ENCODE assay signal across 8 mouse cellular contexts in the genomic region with DNA sequence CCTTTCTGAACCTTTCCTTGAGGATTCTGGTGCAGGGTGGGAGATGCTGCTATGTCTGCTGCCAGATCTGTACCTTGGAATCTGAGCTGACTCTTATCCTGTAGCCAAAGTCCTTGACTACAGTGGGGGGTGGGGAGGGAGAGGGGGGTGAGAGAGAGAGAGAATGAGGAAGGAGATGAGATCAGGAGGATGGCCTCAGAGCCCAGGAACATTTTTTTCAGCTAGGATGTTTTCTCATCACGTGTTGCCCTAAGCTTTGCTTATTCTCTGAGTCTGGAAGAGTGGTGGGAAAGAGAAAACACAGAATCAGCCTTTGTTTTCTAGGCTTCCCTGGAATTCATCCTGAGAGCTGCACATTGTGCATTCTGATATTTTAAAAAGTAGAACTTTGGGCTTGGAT. TPM values are rescaled to one million over a fixed set of nuclear protein-coding genes. Genes with fewer than 3 reads are reported as not detected.
DNase-seq lines count a peak whose midpoint lies in the region; ATAC-seq and TF ChIP-seq lines count a peak whose summit lies in the region.

No protein-coding gene starts in this region.

- TF ChIP-seq CTCF in liver, embryonic 14.5 days (IDR thresholded peaks at IDR 0.05; ENCODE audit: low read depth) = no peak

- H3K9me3 ChIP-seq in erythroblast, embryonic 14.5 days (ENCODE audit: control insufficient read depth, low read length) = no peaks in the 10 kb centered on the region
- no peaks in the 10 kb centered on the region for H3K9me3 ChIP-seq in hindbrain, embryonic 13.5 days
- no peaks in the 10 kb centered on the region for H3K9me3 ChIP-seq in liver, embryonic 14.5 days (ENCODE audit: control insufficient read depth, low read length)

- H3K4me3 ChIP-seq in erythroblast, embryonic 14.5 days (replicated peaks) = peak overlapping the region; percentile 93
- H3K4me3 ChIP-seq in hindbrain, embryonic 13.5 days = peak overlapping the region; percentile 85
- no peak overlapping the region for H3K4me3 ChIP-seq in liver, embryonic 14.5 days (ENCODE audit: insufficient read depth in 1 of 2, low read depth in 2 of 2, low read length in 2 of 2)

- H3K9ac ChIP-seq in hindbrain, embryonic 13.5 days = peak overlapping the region; percentile 94
- no peak overlapping the region for H3K9ac ChIP-seq in liver, embryonic 14.5 days (replicated peaks)

- 29% methylated on average over 1 of the region's 1 CpGs for WGBS in hindbrain, embryonic 13.5 days
- 12% methylated on average over 1 of the region's 1 CpGs for whole genome bisulfite sequencing in liver, embryonic 14.5 days (ENCODE audit: insufficient replicate concordance)

- ATAC-seq in erythroblast, adult 5-6 weeks (replicated peaks; ENCODE audit: low FRiP score, poor library complexity, severe bottlenecking) = no peak
- ATAC-seq in hindbrain, embryonic 13.5 days (ENCODE audit: low FRiP score) = no peak
- ATAC-seq in liver, embryonic 14.5 days (ENCODE audit: insufficient read depth) = no peak

- H3K27me3 ChIP-seq in erythroblast, embryonic 14.5 days (ENCODE audit: control insufficient read depth) = no peaks in the 10 kb centered on the region
- no peaks in the 10 kb centered on the region for H3K27me3 ChIP-seq in hindbrain, embryonic 13.5 days
- H3K27me3 ChIP-seq in liver, embryonic 14.5 days (ENCODE audit: control insufficient read depth, insufficient read depth, low read length) = no peaks in the 10 kb centered on the region

- H3K27ac ChIP-seq in hindbrain, embryonic 13.5 days = no peak overlapping the region
- H3K27ac ChIP-seq in liver, embryonic 14.5 days = no peak overlapping the region

- peak; percentile 12 for DNase-seq in CD4-positive helper T cell, adult 2 months (ENCODE audit: low read depth, low spot score)
- DNase-seq in liver, embryonic 14.5 days (ENCODE audit: low read depth in 3 of 3, low spot score in 3 of 3) = no peak
- no peak for DNase-seq in right cerebral cortex, postnatal 14 days
- DNase-seq in frontal cortex, postnatal 10 days (ENCODE audit: low spot score in 2 of 2) = no peak
- no peak for DNase-seq in layer of hippocampus, postnatal 36 days

- no peak for TF ChIP-seq EP300 in liver, embryonic 14.5 days (IDR thresholded peaks at IDR 0.05; ENCODE audit: low read depth)

- H3K4me2 ChIP-seq in hindbrain, embryonic 13.5 days = peak overlapping the region; percentile 92
- peak overlapping the region; percentile 82 for H3K4me2 ChIP-seq in liver, embryonic 14.5 days (ENCODE audit: low read depth)

- H3K4me1 ChIP-seq in erythroblast, embryonic 14.5 days (ENCODE audit: control insufficient read depth) = peaks cover 55% of the 10 kb centered on the region
- peaks cover 58% of the 10 kb centered on the region for H3K4me1 ChIP-seq in hindbrain, embryonic 13.5 days (replicated peaks)
- H3K4me1 ChIP-seq in liver, embryonic 14.5 days (replicated peaks; ENCODE audit: control insufficient read depth in 2 of 2, insufficient read depth in 2 of 2, low read length in 1 of 2) = peaks cover 25 to 30% of the 10 kb centered on the region in 2 experiments

- H3K36me3 ChIP-seq in erythroblast, embryonic 14.5 days (ENCODE audit: control insufficient read depth) = peaks cover 38% of the 10 kb centered on the region
- peaks cover 7% of the 10 kb centered on the region for H3K36me3 ChIP-seq in hindbrain, embryonic 13.5 days
- H3K36me3 ChIP-seq in liver, embryonic 14.5 days (replicated peaks; ENCODE audit: control insufficient read depth, insufficient read depth, low read depth) = no peaks in the 10 kb centered on the region; the same call in 1 of the 2 replicates

RNA-seq across cellular contexts. Expression of a gene that starts 2.2 kb away (rescaled TPM):
- polyA plus RNA-seq in erythroblast, embryonic 14.5 days (2012) = 0.32 and 0.71 TPM in 2 replicates
- 4.4 and 24.0 TPM in 2 replicates for total RNA-seq in erythroblast, adult 5-6 weeks (2015; ENCODE audit: low replicate concordance)
- 3.1 and 10.4 TPM in 2 replicates for total RNA-seq in erythroblast, adult 5-6 weeks (2017; ENCODE audit: low replicate concordance)
- 34.5 and 36.5 TPM in 2 replicates for polyA plus RNA-seq in hindbrain, embryonic 13.5 days (2015; fragmentation: Nextera tagmentation; extraction: Ambion mirVana)
- 2.0 and 2.4 TPM in 2 replicates for polyA plus RNA-seq in liver, embryonic 14.5 days (2012; rRNA removed)
- 3.9 and 4.2 TPM in 2 replicates for polyA plus RNA-seq in liver, embryonic 14.5 days (2014; fragmentation: Nextera tagmentation; extraction: Ambion mirVana)
- 100 to 1,000 TPM; 435 to 445 TPM for total RNA-seq in layer of hippocampus, postnatal 36 days (2021)

RNA-seq across cellular contexts. Expression of a gene that starts 58.2 kb away (rescaled TPM):
- not detected in 2 replicates for polyA plus RNA-seq in erythroblast, embryonic 14.5 days (2012)
- 3.7 and 5.9 TPM in 2 replicates for total RNA-seq in erythroblast, adult 5-6 weeks (2015; ENCODE audit: low replicate concordance)
- 3.7 and 8.4 TPM in 2 replicates for total RNA-seq in erythroblast, adult 5-6 weeks (2017; ENCODE audit: low replicate concordance)
- polyA plus RNA-seq in hindbrain, embryonic 13.5 days (2015; fragmentation: Nextera tagmentation; extraction: Ambion mirVana) = 5.3 and 6.2 TPM in 2 replicates
- polyA plus RNA-seq in liver, embryonic 14.5 days (2012; rRNA removed) = 12.7 and 16.4 TPM in 2 replicates
- polyA plus RNA-seq in liver, embryonic 14.5 days (2014; fragmentation: Nextera tagmentation; extraction: Ambion mirVana) = 29.4 and 34.5 TPM in 2 replicates
- total RNA-seq in layer of hippocampus, postnatal 36 days (2021) = 1 to 10 TPM; 4.8 to 6.0 TPM

Comparison
In these comparisons a context has a peak if more than half of its experiments do, and no peak if none do; other contexts are left out.
1. H3K4me3 ChIP-seq: peak in erythroblast, embryonic 14.5 days (single experiment) and hindbrain, embryonic 13.5 days (single experiment); none in liver, embryonic 14.5 days (0 of 2).